Mouse (Mus musculus): Measurements from ENCODE around the gene Plcl1. TPM values are rescaled to one million over a fixed set of nuclear protein-coding genes. Genes with fewer than 3 reads are reported as not detected.

Gene Plcl1
- total and polyA plus RNA-seq, 3 experiments, result 0.08 to 0.41 (median 0.13) TPM

DNA sequence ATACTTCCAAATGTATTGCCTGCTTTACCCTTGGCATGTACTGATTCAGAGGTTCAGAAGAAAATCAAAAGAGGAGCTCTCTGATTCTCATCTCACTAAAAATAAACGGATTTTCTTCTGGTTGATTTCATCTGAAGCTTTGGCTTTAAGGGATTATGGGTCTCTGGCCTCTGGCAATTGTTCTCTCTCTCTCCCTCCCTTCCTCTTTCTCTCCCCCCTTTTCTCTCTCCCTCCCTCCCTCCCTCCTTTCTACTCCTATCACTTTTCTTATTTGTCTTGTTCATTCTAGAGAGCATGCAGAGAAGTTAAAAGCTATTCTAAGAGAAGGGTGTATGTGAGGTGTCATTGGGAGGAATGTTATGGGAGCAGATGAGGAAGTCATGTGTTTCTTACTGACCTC is 225.8 kb downstream of the Plcl1 start:
- no peak overlapping the region for H3K27ac ChIP-seq (ENCODE audit: insufficient read depth, low read depth)
- dilution Hi-C loops (cut with MboI; ENCODE audit: extremely low pct_ligation_motif_present, extremely low pct_unique_long_range_greater_than_20kb, low sequenced_read_pairs), result no loop called here
- TF ChIP-seq KAT2A (IDR thresholded peaks at IDR 0.05; ENCODE audit: insufficient replicate concordance, low read length) (no peak), NRF1 (IDR thresholded peaks at IDR 0.05; ENCODE audit: low read depth, low read length) (no peak), ZC3H11A (IDR thresholded peaks at IDR 0.05; ENCODE audit: low read depth, low read length) (no peak), ETS1 (conservative IDR thresholded peaks at IDR 0.05; ENCODE audit: low read depth, low read length) (no peak)
- H3K4me1 ChIP-seq (ENCODE audit: control insufficient read depth in 1 of 2, insufficient read depth in 2 of 2), result peaks cover 0 to 5% of the 10 kb centered on the region in 2 experiments; a peak in 1 of 4 replicates
- H3K79me2 ChIP-seq (replicated peaks; ENCODE audit: control insufficient read depth, extremely low read depth, insufficient read depth, poor library complexity, severe bottlenecking), result no peaks in the 10 kb centered on the region
- H3K4me3 ChIP-seq (replicated peaks in 1 of 3; ENCODE audit: low read depth in 2 of 3, low read length in 2 of 3, poor library complexity in 1 of 3), result no peak overlapping the region
- no peak overlapping the region for H3K9ac ChIP-seq (ENCODE audit: insufficient read depth, low read depth)
- no peaks in the 10 kb centered on the region for H3K9me3 ChIP-seq (replicated peaks; ENCODE audit: low read length)
- H3K27me3 ChIP-seq (replicated peaks), result no peaks in the 10 kb centered on the region
- no peak for DNase-seq (ENCODE audit: extremely low read depth)
- H3K36me3 ChIP-seq (replicated peaks in 1 of 2; ENCODE audit: control insufficient read depth in 1 of 2, insufficient read depth in 1 of 2, low read length in 1 of 2), result no peaks in the 10 kb centered on the region
- in situ Hi-C loops (cut with MboI; ENCODE audit: low pct_ligation_motif_present, low pct_unique_long_range_greater_than_20kb, low sequenced_read_pairs), result no loop called here
- H3K4me2 ChIP-seq (ENCODE audit: insufficient read depth, low read depth, poor library complexity, severe bottlenecking), result no peak overlapping the region

DNA sequence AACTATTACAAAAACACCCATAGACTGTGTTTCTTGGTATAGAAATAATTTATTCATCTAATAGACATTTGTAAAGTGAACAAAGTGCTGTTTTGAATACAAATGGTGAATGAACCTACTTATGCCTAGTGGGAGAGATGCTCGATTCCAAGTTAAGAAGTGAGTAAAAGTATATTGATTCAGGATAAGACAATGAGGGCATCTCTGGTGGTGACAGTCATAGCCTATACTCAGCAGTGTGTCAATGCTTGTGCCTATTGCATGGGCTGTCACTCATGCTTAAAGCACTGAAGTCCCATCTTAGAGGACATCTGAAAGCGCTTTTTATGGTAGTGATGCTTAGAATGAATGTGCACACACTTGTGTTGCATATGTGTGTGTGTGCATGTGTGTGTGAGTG is 226.3 kb downstream of the Plcl1 start:
- H3K9ac ChIP-seq (ENCODE audit: insufficient read depth, low read depth), result no peak overlapping the region
- no peak overlapping the region for H3K27ac ChIP-seq (ENCODE audit: insufficient read depth, low read depth)
- no peaks in the 10 kb centered on the region for H3K36me3 ChIP-seq (replicated peaks in 1 of 2; ENCODE audit: control insufficient read depth in 1 of 2, insufficient read depth in 1 of 2, low read length in 1 of 2)
- H3K27me3 ChIP-seq (replicated peaks), result no peaks in the 10 kb centered on the region
- dilution Hi-C loops (cut with MboI; ENCODE audit: extremely low pct_ligation_motif_present, extremely low pct_unique_long_range_greater_than_20kb, low sequenced_read_pairs), result no loop called here
- no peak overlapping the region for H3K4me2 ChIP-seq (ENCODE audit: insufficient read depth, low read depth, poor library complexity, severe bottlenecking)
- H3K79me2 ChIP-seq (replicated peaks; ENCODE audit: control insufficient read depth, extremely low read depth, insufficient read depth, poor library complexity, severe bottlenecking), result no peaks in the 10 kb centered on the region
- in situ Hi-C loops (cut with MboI; ENCODE audit: low pct_ligation_motif_present, low pct_unique_long_range_greater_than_20kb, low sequenced_read_pairs), result no loop called here
- DNase-seq (ENCODE audit: extremely low read depth), result no peak
- TF ChIP-seq EP300 (IDR thresholded peaks at IDR 0.05; ENCODE audit: low read length) (no peak), JUN (IDR thresholded peaks at IDR 0.05; ENCODE audit: insufficient read depth, low read depth, low read length) (no peak), RAD21 (IDR thresholded peaks at IDR 0.05; ENCODE audit: low read depth, low read length) (no peak), SMC3 (IDR thresholded peaks at IDR 0.05; ENCODE audit: low read depth, low read length) (no peak), GABPA (IDR thresholded peaks at IDR 0.05; ENCODE audit: insufficient replicate concordance, low read depth, low read length) (no peak), POLR2AphosphoS2 (IDR thresholded peaks at IDR 0.05; ENCODE audit: low read depth, low read length) (no peak), RCOR1 (conservative IDR thresholded peaks at IDR 0.05; ENCODE audit: low read depth, low read length) (no peak), PAX5 (IDR thresholded peaks at IDR 0.05; ENCODE audit: low read length) (no peak), ELF1 (IDR thresholded peaks at IDR 0.05; ENCODE audit: low read depth, low read length) (no peak), UBTF (IDR thresholded peaks at IDR 0.05; ENCODE audit: low read depth, low read length) (no peak), USF1 (IDR thresholded peaks at IDR 0.05; ENCODE audit: low read depth, low read length) (no peak), MYC (IDR thresholded peaks at IDR 0.05; ENCODE audit: low read depth, low read length) (no peak)
- no peak overlapping the region for H3K4me3 ChIP-seq (replicated peaks in 1 of 3; ENCODE audit: low read depth in 2 of 3, low read length in 2 of 3, poor library complexity in 1 of 3)
- no peaks in the 10 kb centered on the region for H3K9me3 ChIP-seq (replicated peaks; ENCODE audit: low read length)
- H3K4me1 ChIP-seq (ENCODE audit: control insufficient read depth in 1 of 2, insufficient read depth in 2 of 2), result peaks cover 0 to 5% of the 10 kb centered on the region in 2 experiments; a peak in 1 of 4 replicates

All from CH12.LX (cell line).